Mouse (Mus musculus) limb, embryonic 13.5 days (tissue): ENCODE measurements around the gene Rassf8. TPM values are rescaled to one million over a fixed set of nuclear protein-coding genes. Genes with fewer than 3 reads are reported as not detected.

Source experiments
- ATAC-seq: fragments of 200-750 bp; cut with Nextera tagmentation; 2 replicates; pipeline ENCODE4 v1.8.0; 2017; ENCODE audit warnings: low read depth, moderate number of reproducible peaks, moderate TSS enrichment; ENCODE audit not compliant: low FRiP score
- H3K27ac ChIP-seq: fragments of 300-500 bp; sonication (generic); 2 replicates; pipeline ENCODE4 v1.5.1; 2015; ENCODE audit warnings: inconsistent platforms, mild to moderate bottlenecking, moderate library complexity
- H3K27me3 ChIP-seq: fragments of 300-500 bp; sonication (generic); 2 replicates; pipeline ENCODE4 v1.6.1; 2015; ENCODE audit warnings: mild to moderate bottlenecking, inconsistent platforms
- H3K36me3 ChIP-seq: fragments of 300-500 bp; sonication (generic); 2 replicates; pipeline ENCODE4 v1.6.1; 2015; ENCODE audit warnings: inconsistent platforms, mild to moderate bottlenecking, moderate library complexity
- H3K4me1 ChIP-seq: fragments of 300-500 bp; sonication (generic); 2 replicates; pipeline ENCODE4 v1.6.1; 2015; ENCODE audit warnings: inconsistent platforms
- H3K4me2 ChIP-seq: fragments of 300-500 bp; sonication (generic); replicated peaks from 2 replicates; pipeline ENCODE4 v1.6.1; 2015; ENCODE audit warnings: inconsistent platforms, mild to moderate bottlenecking, moderate library complexity
- H3K4me3 ChIP-seq: fragments of 300-500 bp; sonication (generic); 2 replicates; pipeline ENCODE4 v1.5.1; 2015; ENCODE audit warnings: moderate library complexity, mild to moderate bottlenecking, inconsistent platforms
- H3K9ac ChIP-seq: fragments of 300-500 bp; sonication (generic); 2 replicates; pipeline ENCODE4 v1.6.1; 2015; ENCODE audit warnings: mild to moderate bottlenecking, inconsistent platforms
- H3K9me3 ChIP-seq: fragments of 300-500 bp; sonication (generic); 2 replicates; pipeline ENCODE4 v1.6.1; 2016; ENCODE audit warnings: inconsistent platforms
- WGBS: fragments of 180-500 bp; shearing (Covaris S2); methylation state at CpG from one replicate; pipeline ENCODE4 v1.1.7; 2015; 5-methylcytosine and 5-hydroxymethylcytosine counted together
- polyA plus RNA-seq: library from polyadenylated mRNA; unstranded; fragments of >200 nt; fragmentation: Nextera tagmentation; extraction: Ambion mirVana; gene quantifications from 2 replicates; pipeline ENCODE4 v1.2.1, GENCODE M21; 2015

The Rassf8 gene
- polyA plus RNA-seq, 1 experiment from 2014 or later, result 14.0 TPM

- Histone ChIP-seq H3K4me1 (peaks cover 36% of the 10 kb centered on the region), H3K9ac (no peak overlapping the region), H3K27me3 (no peaks in the 10 kb centered on the region), H3K9me3 (no peaks in the 10 kb centered on the region), H3K36me3 (peaks cover 8% of the 10 kb centered on the region; the same call in 1 of the 2 replicates), H3K27ac (0 out of 2 replicates have a peak overlapping the region, but pooled peaks have one; percentile 44), H3K4me3 (no peak overlapping the region), H3K4me2 (no peak overlapping the region)
- ATAC-seq, result no peak
- 69% methylated on average over 7 of the region's 7 CpGs for WGBS
These were observed 45.8 kb downstream of the Rassf8 start for GRCm38 (mm10) chr6:145792373-145792772.

DNA sequence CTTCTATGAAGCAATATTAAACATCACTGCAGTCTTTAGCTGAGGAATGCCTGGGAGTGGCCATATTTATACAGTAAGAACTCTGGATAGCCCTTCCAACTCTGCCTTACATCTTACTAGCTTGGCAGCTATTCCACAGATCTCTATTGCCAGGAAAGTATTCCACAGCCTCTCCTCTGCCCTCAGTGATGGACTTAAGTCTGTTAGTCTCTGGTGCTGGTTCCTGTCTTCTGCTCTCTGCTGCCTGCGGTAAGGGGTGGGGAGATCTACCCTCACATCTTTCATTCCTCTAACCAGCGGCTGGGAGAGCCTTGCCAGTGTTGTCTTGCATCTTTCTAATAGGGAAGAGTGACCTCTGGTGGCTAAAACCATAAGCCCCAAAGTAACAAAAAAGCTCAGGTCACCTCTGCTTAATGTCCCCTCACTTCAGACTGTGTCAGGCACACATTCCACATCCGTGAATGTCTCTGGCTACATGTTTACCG is 46.6 kb downstream of the Rassf8 start:
- H3K4me1 ChIP-seq, result peaks cover 36% of the 10 kb centered on the region
- no peak overlapping the region for H3K4me2 ChIP-seq
- no peak overlapping the region for H3K9ac ChIP-seq
- H3K4me3 ChIP-seq, result no peak overlapping the region
- H3K27ac ChIP-seq, result 0 out of 2 replicates have a peak overlapping the region, but pooled peaks have one; percentile 44
- ATAC-seq, result peak; percentile 40; the same call in 1 of the 2 replicates
- no peaks in the 10 kb centered on the region for H3K27me3 ChIP-seq
- H3K36me3 ChIP-seq, result peaks cover 7% of the 10 kb centered on the region; the same call in 1 of the 2 replicates
- H3K9me3 ChIP-seq, result no peaks in the 10 kb centered on the region
- 11% methylated on average over 4 of the region's 4 CpGs for WGBS

DNA sequence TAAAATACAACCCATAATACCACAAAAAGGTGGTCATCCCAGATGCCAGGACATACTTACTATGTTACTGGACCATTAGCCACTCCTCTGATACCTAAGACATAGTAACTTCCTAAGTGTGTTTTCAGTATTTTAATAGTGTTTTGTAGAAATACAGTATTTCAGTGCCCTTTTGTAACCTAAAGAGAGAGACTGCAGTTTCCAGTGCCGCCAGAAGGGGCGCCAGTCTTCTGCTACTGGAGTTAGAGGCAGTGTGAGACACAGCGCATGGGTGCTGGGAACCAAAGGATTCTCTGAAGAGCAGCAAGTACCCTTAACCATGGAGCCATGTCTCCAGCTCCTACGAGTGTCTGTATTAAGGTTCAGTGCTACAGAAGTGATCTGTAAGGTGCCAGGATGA is 48.1 kb downstream of the Rassf8 start:
- WGBS, result 62% methylated on average over 4 of the region's 4 CpGs
- no peak for ATAC-seq
- H3K4me1 ChIP-seq, result peaks cover 29% of the 10 kb centered on the region
- H3K4me3 ChIP-seq, result no peak overlapping the region
- no peaks in the 10 kb centered on the region for H3K27me3 ChIP-seq
- H3K9ac ChIP-seq, result no peak overlapping the region
- no peak overlapping the region for H3K4me2 ChIP-seq
- no peak overlapping the region for H3K27ac ChIP-seq
- H3K36me3 ChIP-seq, result 0 out of 2 replicates have a peak, but pooled peaks cover 2% of the 10 kb centered on the region
- H3K9me3 ChIP-seq, result no peaks in the 10 kb centered on the region

GRCm38 (mm10) chr6:145796191-145797023 is 49.9 kb downstream of the Rassf8 start:
- H3K9ac ChIP-seq, result no peak overlapping the region; the same call in 1 of the 2 replicates
- no peaks in the 10 kb centered on the region for H3K27me3 ChIP-seq
- H3K4me2 ChIP-seq, result no peak overlapping the region
- ATAC-seq, result no peak
- peaks cover 34% of the 10 kb centered on the region for H3K4me1 ChIP-seq
- H3K36me3 ChIP-seq, result 0 out of 2 replicates have a peak, but pooled peaks cover 2% of the 10 kb centered on the region
- no peaks in the 10 kb centered on the region for H3K9me3 ChIP-seq
- H3K27ac ChIP-seq, result peak overlapping the region; percentile 22; the same call in 1 of the 2 replicates
- WGBS, result 56% methylated on average over 14 of the region's 14 CpGs
- H3K4me3 ChIP-seq, result no peak overlapping the region

DNA sequence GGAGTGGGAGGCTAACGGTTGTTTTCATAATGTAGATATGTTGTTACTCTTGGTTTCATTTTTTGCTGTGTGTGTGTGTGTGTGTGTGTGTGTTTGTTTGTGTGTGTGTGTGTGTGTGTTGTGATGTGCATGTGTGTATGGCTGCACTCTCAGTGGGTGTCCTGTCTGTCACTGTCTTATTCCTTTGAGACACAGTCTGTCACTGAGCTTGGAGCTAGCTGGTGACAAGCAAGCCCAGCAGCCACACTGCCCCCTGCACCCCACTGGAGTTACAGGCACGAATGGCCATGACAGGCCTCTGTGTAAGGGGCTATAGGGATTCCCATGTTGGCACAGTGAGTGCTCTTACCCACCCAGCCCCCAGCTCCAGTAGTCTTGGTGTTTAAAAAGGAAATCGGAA is 51.1 kb downstream of the Rassf8 start:
- Histone ChIP-seq H3K27ac (no peak overlapping the region), H3K9me3 (no peaks in the 10 kb centered on the region), H3K9ac (no peak overlapping the region), H3K4me3 (no peak overlapping the region), H3K4me1 (peaks cover 36% of the 10 kb centered on the region), H3K36me3 (0 out of 2 replicates have a peak, but pooled peaks cover 2% of the 10 kb centered on the region), H3K27me3 (no peaks in the 10 kb centered on the region), H3K4me2 (no peak overlapping the region)
- 69% methylated on average over 3 of the region's 3 CpGs for WGBS
- ATAC-seq, result no peak

GRCm38 (mm10) chr6:145801796-145802488 is 55.4 kb downstream of the Rassf8 start:
- Histone ChIP-seq H3K4me3 (no peak overlapping the region), H3K9me3 (no peaks in the 10 kb centered on the region), H3K4me1 (peaks cover 24% of the 10 kb centered on the region; the same call in 1 of the 2 replicates), H3K9ac (no peak overlapping the region), H3K27me3 (no peaks in the 10 kb centered on the region), H3K4me2 (no peak overlapping the region), H3K27ac (no peak overlapping the region; the same call in 1 of the 2 replicates), H3K36me3 (peaks cover 7% of the 10 kb centered on the region; the same call in 1 of the 2 replicates)
- ATAC-seq, result no peak
- 88% methylated on average over 3 of the region's 3 CpGs for WGBS

DNA sequence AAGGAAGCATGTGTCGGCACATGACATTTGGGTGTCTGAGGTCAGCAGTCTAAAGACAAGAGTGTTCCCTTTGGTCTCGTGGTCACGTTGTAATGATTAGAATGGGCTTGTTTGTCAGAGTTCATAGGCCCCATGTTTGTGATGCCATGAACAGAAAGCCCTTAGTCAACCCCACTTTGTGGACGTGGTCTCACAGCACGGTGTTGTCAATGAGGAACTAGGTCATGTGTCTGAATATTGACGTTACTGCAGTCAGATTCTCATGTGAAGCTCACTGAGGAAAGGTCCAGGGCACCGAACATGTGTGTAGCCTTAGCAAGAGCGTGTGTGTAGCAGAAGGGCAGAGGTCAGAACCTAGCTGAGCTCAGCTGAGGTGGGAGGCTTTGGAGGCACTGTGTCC is 56.3 kb downstream of the Rassf8 start:
- WGBS, result 85% methylated on average over 8 of the region's 8 CpGs
- H3K9ac ChIP-seq, result no peak overlapping the region
- H3K4me1 ChIP-seq, result peaks cover 26% of the 10 kb centered on the region; the same call in 1 of the 2 replicates
- H3K27me3 ChIP-seq, result no peaks in the 10 kb centered on the region
- H3K4me2 ChIP-seq, result no peak overlapping the region
- no peak for ATAC-seq
- peaks cover 7% of the 10 kb centered on the region; the same call in 1 of the 2 replicates for H3K36me3 ChIP-seq
- H3K9me3 ChIP-seq, result no peaks in the 10 kb centered on the region
- no peak overlapping the region for H3K27ac ChIP-seq
- H3K4me3 ChIP-seq, result no peak overlapping the region

DNA sequence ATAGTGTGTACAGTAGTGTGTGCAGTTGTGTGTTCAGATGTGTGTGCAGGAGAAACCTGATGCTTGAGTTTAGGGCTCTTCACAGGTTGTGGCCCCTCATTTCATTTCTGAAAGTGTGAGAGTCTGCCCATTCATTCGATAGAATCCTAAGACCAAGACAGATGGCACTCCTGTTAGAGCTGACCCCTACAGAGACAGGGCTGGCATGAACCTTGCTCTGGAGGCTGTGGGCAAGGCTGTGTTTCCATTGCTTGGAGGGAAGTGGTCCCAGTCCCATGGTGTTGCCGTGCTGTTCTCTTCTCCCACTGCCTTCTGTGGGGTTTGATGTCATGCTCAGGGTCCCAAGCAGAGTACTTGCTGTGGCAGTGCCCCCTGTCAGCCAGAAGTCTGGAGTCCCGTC is 57.7 kb downstream of the Rassf8 start:
- WGBS, result 60% methylated on average over 3 of the region's 3 CpGs
- no peaks in the 10 kb centered on the region for H3K27me3 ChIP-seq
- H3K27ac ChIP-seq, result no peak overlapping the region
- peaks cover 26% of the 10 kb centered on the region; the same call in 1 of the 2 replicates for H3K4me1 ChIP-seq
- no peak overlapping the region for H3K4me3 ChIP-seq
- no peak overlapping the region for H3K4me2 ChIP-seq
- H3K36me3 ChIP-seq, result peaks cover 11% of the 10 kb centered on the region
- no peak overlapping the region for H3K9ac ChIP-seq
- ATAC-seq, result no peak
- H3K9me3 ChIP-seq, result no peaks in the 10 kb centered on the region

GRCm38 (mm10) chr6:145806784-145807183 is 60.2 kb downstream of the Rassf8 start:
- no peaks in the 10 kb centered on the region for H3K27me3 ChIP-seq
- no peak overlapping the region for H3K9ac ChIP-seq
- WGBS, result 43% methylated on average over 2 of the region's 2 CpGs
- no peak overlapping the region for H3K4me2 ChIP-seq
- no peak for ATAC-seq
- H3K4me1 ChIP-seq, result peaks cover 18% of the 10 kb centered on the region; the same call in 1 of the 2 replicates
- H3K9me3 ChIP-seq, result no peaks in the 10 kb centered on the region
- H3K27ac ChIP-seq, result no peak overlapping the region
- no peak overlapping the region for H3K4me3 ChIP-seq
- peaks cover 32% of the 10 kb centered on the region for H3K36me3 ChIP-seq

DNA sequence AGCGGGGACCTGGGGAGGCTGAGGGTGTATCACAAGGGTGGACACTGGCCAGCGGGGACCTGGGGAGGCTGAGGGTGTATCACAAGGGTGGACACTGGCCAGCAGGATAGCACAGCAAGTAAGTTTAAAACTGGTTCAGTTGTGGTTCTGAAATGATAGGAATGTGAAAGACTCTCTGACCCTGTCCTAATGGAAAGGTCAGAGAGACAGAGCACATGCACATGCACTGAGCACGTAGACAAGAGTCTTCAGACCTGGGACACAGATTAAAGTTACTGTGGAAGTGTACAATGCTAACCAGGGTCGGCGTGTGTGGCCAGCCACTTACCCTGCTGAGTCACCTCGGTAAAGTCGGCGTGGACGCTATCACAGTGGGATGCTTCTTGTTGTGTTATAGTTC is 61.4 kb downstream of the Rassf8 start:
- ATAC-seq, result no peak
- H3K4me3 ChIP-seq, result no peak overlapping the region
- H3K4me1 ChIP-seq, result peaks cover 13% of the 10 kb centered on the region; the same call in 1 of the 2 replicates
- H3K27ac ChIP-seq, result no peak overlapping the region
- no peaks in the 10 kb centered on the region for H3K27me3 ChIP-seq
- WGBS, result 91% methylated on average over 9 of the region's 9 CpGs
- no peak overlapping the region for H3K4me2 ChIP-seq
- peaks cover 40% of the 10 kb centered on the region for H3K36me3 ChIP-seq
- no peak overlapping the region for H3K9ac ChIP-seq
- no peaks in the 10 kb centered on the region for H3K9me3 ChIP-seq

GRCm38 (mm10) chr6:145809566-145809965 is 63.0 kb downstream of the Rassf8 start:
- Histone ChIP-seq H3K9ac (no peak overlapping the region), H3K27ac (no peak overlapping the region), H3K36me3 (peaks cover 52% of the 10 kb centered on the region), H3K4me1 (peaks cover 11% of the 10 kb centered on the region; the same call in 1 of the 2 replicates), H3K27me3 (no peaks in the 10 kb centered on the region), H3K4me3 (no peak overlapping the region), H3K9me3 (no peaks in the 10 kb centered on the region), H3K4me2 (no peak overlapping the region)
- no peak for ATAC-seq
- 76% methylated on average over 7 of the region's 7 CpGs for whole genome bisulfite sequencing

GRCm38 (mm10) chr6:145810015-145810414 is 63.5 kb downstream of the Rassf8 start:
- H3K27ac ChIP-seq, result no peak overlapping the region
- WGBS, result 88% methylated on average over 6 of the region's 6 CpGs
- no peak for ATAC-seq
- peaks cover 56% of the 10 kb centered on the region for H3K36me3 ChIP-seq
- H3K4me1 ChIP-seq, result peaks cover 10% of the 10 kb centered on the region; the same call in 1 of the 2 replicates
- no peak overlapping the region for H3K9ac ChIP-seq
- no peaks in the 10 kb centered on the region for H3K9me3 ChIP-seq
- H3K4me3 ChIP-seq, result no peak overlapping the region
- H3K27me3 ChIP-seq, result no peaks in the 10 kb centered on the region
- no peak overlapping the region for H3K4me2 ChIP-seq
